Mouse (Mus musculus): ENCODE results near the gene Wdr64. TPM values are rescaled to one million over a fixed set of nuclear protein-coding genes. Genes with fewer than 3 reads are reported as not detected.

Gene Wdr64
- total and polyA plus RNA-seq, 3 experiments, result not detected

- peaks cover 2% of the 10 kb centered on the region; the same call in 1 of the 2 replicates for H3K4me1 ChIP-seq (ENCODE audit: control insufficient read depth, insufficient read depth, low read length)
- no peaks in the 10 kb centered on the region for H3K79me2 ChIP-seq (replicated peaks; ENCODE audit: control insufficient read depth, insufficient read depth, low read length)
- H3K27me3 ChIP-seq (ENCODE audit: control insufficient read depth, insufficient read depth, low read length), result no peaks in the 10 kb centered on the region
- TF ChIP-seq EP300 (IDR thresholded peaks at IDR 0.05; ENCODE audit: insufficient read depth, low read depth, low read length) (no peak), POLR2A (IDR thresholded peaks at IDR 0.05; ENCODE audit: insufficient read depth, low read depth, low read length) (no peak), CTCF (IDR thresholded peaks at IDR 0.05) (peak; percentile 56)
- WGBS, result 10% methylated on average over 1 of the region's 1 CpGs
- intact Hi-C loops (cut with DNase I), result loop anchor here (5.0 kb wide), 3 partner anchors 44 to 251 kb away; partner anchors contain the start of genes Fh1 and Gm38100
- no peak for DNase-seq
- no peaks in the 10 kb centered on the region for H3K36me3 ChIP-seq (ENCODE audit: control insufficient read depth, insufficient read depth, low read length)
- H3K4me3 ChIP-seq, result no peak overlapping the region
- H3K9ac ChIP-seq (ENCODE audit: low read depth, low read length), result no peak overlapping the region
- H3K27ac ChIP-seq, result no peak overlapping the region
These were observed 26.8 kb upstream of the Wdr64 start for GRCm38 (mm10) chr1:175671626-175672025.

DNA sequence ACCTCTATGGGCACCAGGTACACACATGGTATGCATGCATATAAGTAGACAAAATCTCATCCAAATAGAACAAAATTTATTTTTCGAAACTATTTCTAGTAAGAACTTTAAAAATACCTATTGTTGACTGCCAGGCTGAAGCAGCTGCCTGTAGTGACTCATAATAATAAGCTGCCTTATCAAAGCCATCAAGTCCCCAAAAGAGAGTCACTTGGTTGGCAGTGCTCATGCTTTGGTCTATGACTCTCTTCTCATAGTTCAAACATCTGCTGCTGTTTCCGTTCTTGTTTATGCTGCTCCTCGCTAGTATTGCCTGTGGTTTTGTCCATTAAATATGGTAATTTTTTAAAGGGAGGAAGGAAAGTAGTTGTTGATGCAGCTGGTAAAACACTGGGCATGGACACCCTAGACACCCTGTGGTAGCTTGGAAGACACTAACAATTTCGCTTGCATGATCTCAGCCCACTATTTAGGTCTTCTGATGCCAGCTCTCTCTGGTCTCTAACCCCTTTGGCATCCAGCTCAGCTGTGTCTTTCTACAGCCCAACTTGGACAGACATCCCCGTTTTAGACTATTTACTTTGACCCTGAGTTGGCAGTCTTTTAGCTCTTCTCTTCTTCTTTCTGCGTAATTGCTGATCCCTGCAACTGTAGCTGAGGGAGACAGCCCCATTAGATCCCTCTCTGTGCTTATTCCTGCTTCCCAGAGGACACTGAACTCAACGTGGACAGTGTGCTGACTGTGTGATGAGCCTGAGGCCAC is 24.6 kb upstream of the Wdr64 start:
- Histone ChIP-seq H3K4me1 (ENCODE audit: control insufficient read depth, insufficient read depth, low read length) (peaks cover 2% of the 10 kb centered on the region; the same call in 1 of the 2 replicates), H3K27me3 (ENCODE audit: control insufficient read depth, insufficient read depth, low read length) (no peaks in the 10 kb centered on the region), H3K36me3 (ENCODE audit: control insufficient read depth, insufficient read depth, low read length) (no peaks in the 10 kb centered on the region), H3K4me3 (no peak overlapping the region), H3K9ac (ENCODE audit: low read depth, low read length) (no peak overlapping the region), H3K27ac (no peak overlapping the region), H3K79me2 (replicated peaks; ENCODE audit: control insufficient read depth, insufficient read depth, low read length) (no peaks in the 10 kb centered on the region)
- 82% methylated on average over 7 of the region's 7 CpGs for WGBS
- intact Hi-C loops (cut with DNase I), result loop anchor here (5.0 kb wide), 3 partner anchors 46 to 249 kb away; partner anchors contain the start of genes Fh1 and Gm38100
- TF ChIP-seq EP300 (IDR thresholded peaks at IDR 0.05; ENCODE audit: insufficient read depth, low read depth, low read length), result no peak
- TF ChIP-seq CTCF (IDR thresholded peaks at IDR 0.05), result no peak
- no peak for TF ChIP-seq POLR2A (IDR thresholded peaks at IDR 0.05; ENCODE audit: insufficient read depth, low read depth, low read length)
- no peak for DNase-seq

- H3K4me1 ChIP-seq (ENCODE audit: control insufficient read depth, insufficient read depth, low read length), result peaks cover 2% of the 10 kb centered on the region; the same call in 1 of the 2 replicates
- H3K9ac ChIP-seq (ENCODE audit: low read depth, low read length), result no peak overlapping the region
- no peak overlapping the region for H3K4me3 ChIP-seq
- TF ChIP-seq EP300 (IDR thresholded peaks at IDR 0.05; ENCODE audit: insufficient read depth, low read depth, low read length) (0 out of 2 replicates have a peak, but pooled peaks have one; percentile 36), CTCF (IDR thresholded peaks at IDR 0.05) (no peak)
- WGBS, result 50% methylated on average over 6 of the region's 6 CpGs
- no peaks in the 10 kb centered on the region for H3K79me2 ChIP-seq (replicated peaks; ENCODE audit: control insufficient read depth, insufficient read depth, low read length)
- peak; percentile 25 to 33 for DNase-seq
- no peaks in the 10 kb centered on the region for H3K36me3 ChIP-seq (ENCODE audit: control insufficient read depth, insufficient read depth, low read length)
- H3K27ac ChIP-seq, result no peak overlapping the region
- no peaks in the 10 kb centered on the region for H3K27me3 ChIP-seq (ENCODE audit: control insufficient read depth, insufficient read depth, low read length)
- intact Hi-C loops (cut with DNase I), result no loop called here
These were observed 23.3 kb upstream of the Wdr64 start for GRCm38 (mm10) chr1:175675116-175675515.

DNA sequence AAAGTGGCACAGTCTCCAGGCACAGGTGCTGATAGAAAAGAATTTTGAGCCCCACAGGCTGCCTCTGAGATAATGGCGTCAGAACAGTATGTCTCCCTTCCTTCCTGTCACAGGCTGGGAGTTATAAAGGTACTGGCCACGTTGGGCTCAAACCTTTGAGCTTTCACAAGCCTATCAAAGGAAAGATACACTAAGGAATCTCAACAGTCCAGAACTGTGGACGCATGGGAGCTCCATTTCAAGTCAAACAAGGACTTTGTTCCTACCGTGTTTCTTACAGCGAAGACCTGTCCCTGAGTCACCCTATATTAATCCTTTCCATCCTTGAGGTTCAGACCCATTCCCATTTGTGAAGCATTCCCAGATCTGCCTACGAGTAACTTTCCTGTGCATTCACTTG is 20.9 kb upstream of the Wdr64 start:
- Histone ChIP-seq H3K27me3 (ENCODE audit: control insufficient read depth, insufficient read depth, low read length) (no peaks in the 10 kb centered on the region), H3K4me1 (ENCODE audit: control insufficient read depth, insufficient read depth, low read length) (peaks cover 2% of the 10 kb centered on the region; the same call in 1 of the 2 replicates), H3K9ac (ENCODE audit: low read depth, low read length) (no peak overlapping the region), H3K4me3 (no peak overlapping the region), H3K36me3 (ENCODE audit: control insufficient read depth, insufficient read depth, low read length) (no peaks in the 10 kb centered on the region), H3K27ac (no peak overlapping the region), H3K79me2 (replicated peaks; ENCODE audit: control insufficient read depth, insufficient read depth, low read length) (no peaks in the 10 kb centered on the region)
- 69% methylated on average over 6 of the region's 6 CpGs for WGBS
- TF ChIP-seq POLR2A (IDR thresholded peaks at IDR 0.05; ENCODE audit: insufficient read depth, low read depth, low read length) (no peak), EP300 (IDR thresholded peaks at IDR 0.05; ENCODE audit: insufficient read depth, low read depth, low read length) (no peak), CTCF (IDR thresholded peaks at IDR 0.05) (no peak)
- DNase-seq, result no peak
- intact Hi-C loops (cut with DNase I), result no loop called here

DNA sequence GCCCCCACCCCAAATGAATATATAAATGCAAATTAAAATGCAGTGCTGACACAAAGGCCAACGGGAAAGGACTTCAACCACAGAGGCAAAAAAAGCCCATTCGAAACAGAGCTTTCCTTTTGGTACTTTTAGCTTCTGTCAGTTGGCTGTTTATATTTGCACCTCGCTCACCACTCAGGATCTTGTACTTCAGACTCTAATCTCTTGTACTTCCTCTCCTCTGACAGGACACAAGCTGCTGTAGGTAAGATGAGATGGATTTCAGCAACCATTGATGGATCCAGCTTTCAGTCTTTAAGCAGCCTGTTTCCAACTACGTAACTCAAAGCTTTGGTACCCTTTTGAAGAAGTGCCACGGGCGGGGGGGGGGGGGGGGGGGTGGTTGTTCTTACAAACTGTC is 17.4 kb upstream of the Wdr64 start:
- Histone ChIP-seq H3K9ac (ENCODE audit: low read depth, low read length) (no peak overlapping the region), H3K4me3 (no peak overlapping the region), H3K27me3 (ENCODE audit: control insufficient read depth, insufficient read depth, low read length) (no peaks in the 10 kb centered on the region), H3K27ac (no peak overlapping the region), H3K79me2 (replicated peaks; ENCODE audit: control insufficient read depth, insufficient read depth, low read length) (no peaks in the 10 kb centered on the region), H3K4me1 (ENCODE audit: control insufficient read depth, insufficient read depth, low read length) (no peaks in the 10 kb centered on the region), H3K36me3 (ENCODE audit: control insufficient read depth, insufficient read depth, low read length) (no peaks in the 10 kb centered on the region)
- intact Hi-C loops (cut with DNase I), result no loop called here
- no peak for DNase-seq
- 80% methylated on average over 6 of the region's 6 CpGs for WGBS
- TF ChIP-seq EP300 (IDR thresholded peaks at IDR 0.05; ENCODE audit: insufficient read depth, low read depth, low read length) (no peak), CTCF (IDR thresholded peaks at IDR 0.05) (no peak), POLR2A (IDR thresholded peaks at IDR 0.05; ENCODE audit: insufficient read depth, low read depth, low read length) (no peak)

DNA sequence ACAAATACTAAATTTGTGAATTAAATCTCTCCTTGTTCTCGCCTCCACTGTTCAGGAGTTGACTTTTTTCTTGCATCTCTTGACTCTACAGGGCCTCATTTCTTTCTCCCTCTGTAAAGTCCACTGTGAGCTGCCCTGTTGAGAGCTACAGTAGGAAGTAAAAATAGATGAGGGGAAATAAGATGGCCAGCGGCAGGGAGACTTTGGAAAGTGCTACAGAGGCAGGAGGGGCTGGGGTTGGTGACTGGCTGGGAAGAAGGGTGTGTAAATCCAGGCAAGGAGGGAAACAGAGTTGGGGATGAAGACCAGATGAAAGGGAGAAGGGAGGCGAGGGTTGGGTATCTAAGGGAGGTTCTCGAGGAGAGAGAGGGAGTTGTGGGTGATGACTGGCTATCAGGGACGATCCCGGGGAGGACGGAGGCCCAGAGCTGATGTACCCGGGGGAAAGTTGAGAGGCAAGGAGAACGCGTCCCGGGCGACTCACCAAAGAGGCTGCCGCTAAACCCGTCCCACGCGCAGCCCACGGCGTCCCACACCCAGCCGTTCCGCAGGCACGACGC is 6.6 kb upstream of the Wdr64 start:
- peaks cover 1% of the 10 kb centered on the region; the same call in 1 of the 2 replicates for H3K4me1 ChIP-seq (ENCODE audit: control insufficient read depth, insufficient read depth, low read length)
- no peaks in the 10 kb centered on the region for H3K27me3 ChIP-seq (ENCODE audit: control insufficient read depth, insufficient read depth, low read length)
- H3K9ac ChIP-seq (ENCODE audit: low read depth, low read length), result peak overlapping the region; percentile 73
- DNase-seq, result no peak
- no peaks in the 10 kb centered on the region for H3K79me2 ChIP-seq (replicated peaks; ENCODE audit: control insufficient read depth, insufficient read depth, low read length)
- 0 out of 2 replicates have a peak, but pooled peaks cover 2% of the 10 kb centered on the region for H3K36me3 ChIP-seq (ENCODE audit: control insufficient read depth, insufficient read depth, low read length)
- peak overlapping the region; percentile 91 for H3K27ac ChIP-seq
- H3K4me3 ChIP-seq, result peak overlapping the region; percentile 95
- TF ChIP-seq EP300 (IDR thresholded peaks at IDR 0.05; ENCODE audit: insufficient read depth, low read depth, low read length) (no peak), CTCF (IDR thresholded peaks at IDR 0.05) (no peak), POLR2A (IDR thresholded peaks at IDR 0.05; ENCODE audit: insufficient read depth, low read depth, low read length) (no peak)
- intact Hi-C loops (cut with DNase I), result loop anchor here (1.0 to 2.0 kb wide), 2 partner anchors 67 to 190 kb away; partner anchors contain the start of gene Fh1
- 3% methylated on average over 22 of the region's 22 CpGs for WGBS

Data from heart, adult 2 months (tissue).